Mouse (Mus musculus) heart, embryonic 12.5 days (tissue): ENCODE results near the gene Cenpo. TPM values are rescaled to one million over a fixed set of nuclear protein-coding genes. Genes with fewer than 3 reads are reported as not detected.
A peak's percentile ranks its signal among the peaks of the same experiment; 100 is the strongest.
"Not testable (repeated sequence)": the region's sequence is repeated elsewhere in the genome, so short reads cannot be mapped to it uniquely, and the experiment has no call there.

ENCODE experiments used
- ATAC-seq: fragments of 200-750 bp; cut with Nextera tagmentation; 2 replicates; pipeline ENCODE4 v1.8.0; 2017; ENCODE audit warnings: moderate TSS enrichment, moderate library complexity; ENCODE audit not compliant: insufficient number of reproducible peaks, low FRiP score
- H3K27ac ChIP-seq: fragments of 300-500 bp; sonication (generic); 2 replicates; pipeline ENCODE4 v1.5.1; 2016; ENCODE audit warnings: mild to moderate bottlenecking, moderate library complexity; ENCODE audit not compliant: poor library complexity, severe bottlenecking
- H3K27me3 ChIP-seq: fragments of 300-500 bp; sonication (generic); replicated peaks from 2 replicates; pipeline ENCODE4 v1.6.1; 2016; ENCODE audit warnings: mild to moderate bottlenecking, moderate library complexity
- H3K36me3 ChIP-seq: fragments of 300-500 bp; sonication (generic); 2 replicates; pipeline ENCODE4 v1.6.1; 2016; ENCODE audit warnings: mild to moderate bottlenecking, moderate library complexity
- H3K4me1 ChIP-seq: fragments of 300-500 bp; sonication (generic); replicated peaks from 2 replicates; pipeline ENCODE4 v1.6.1; 2016; ENCODE audit warnings: mild to moderate bottlenecking
- H3K4me2 ChIP-seq: fragments of 300-500 bp; sonication (generic); 2 replicates; pipeline ENCODE4 v1.6.1; 2016; ENCODE audit warnings: mild to moderate bottlenecking, moderate library complexity
- H3K4me3 ChIP-seq: fragments of 300-500 bp; sonication (generic); 2 replicates; pipeline ENCODE4 v1.5.1; 2016; ENCODE audit warnings: mild to moderate bottlenecking
- H3K9ac ChIP-seq: fragments of 300-500 bp; sonication (generic); 2 replicates; pipeline ENCODE4 v1.6.1; 2016; ENCODE audit warnings: mild to moderate bottlenecking, moderate library complexity
- H3K9me3 ChIP-seq: fragments of 300-500 bp; sonication (generic); replicated peaks from 2 replicates; pipeline ENCODE4 v1.6.1; 2016; ENCODE audit warnings: mild to moderate bottlenecking, moderate library complexity
- whole genome bisulfite sequencing: fragments of 180-500 bp; shearing (Covaris S2); methylation state at CpG from one replicate; pipeline ENCODE4 v1.1.7; 2016; 5-methylcytosine and 5-hydroxymethylcytosine counted together
- polyA plus RNA-seq: library from polyadenylated mRNA; unstranded; fragments of >200 nt; fragmentation: Nextera tagmentation; extraction: Ambion mirVana; gene quantifications from 2 replicates; pipeline ENCODE4 v1.2.1, GENCODE M21; 2016

Cenpo gene
- polyA plus RNA-seq: 8.3 and 8.5 TPM in 2 replicates

GRCm38 (mm10) chr12:4233572-4234508, at the start of gene Cenpo, which contains the start of gene Ptrhd1:
Gene Cenpo (minus strand): TSS chr12:4234294.
Gene Ptrhd1 (plus strand): TSS chr12:4234027.
- WGBS: under 1% methylated on average over 50 of the region's 50 CpGs
- peak; percentile 96 for ATAC-seq
- Histone ChIP-seq H3K4me3 (peak within 1 kb of the TSS; percentile 75), H3K27ac (peak within 1 kb of the TSS; percentile 90), H3K9me3 (no peaks in the 10 kb centered on the region), H3K36me3 (peaks cover 42% of the 10 kb centered on the region), H3K4me2 (peak within 1 kb of the TSS; percentile 74), H3K4me1 (peaks cover 9% of the 10 kb centered on the region), H3K27me3 (no peaks in the 10 kb centered on the region), H3K9ac (peak within 1 kb of the TSS; percentile 67)

GRCm38 (mm10) chr12:4279878-4280277, 45.8 kb upstream of the Cenpo start:
- no peak for ATAC-seq
- no peak overlapping the region for H3K4me3 ChIP-seq
- H3K4me2 ChIP-seq: no peak overlapping the region
- 72% methylated on average over 3 of the region's 3 CpGs for WGBS
- H3K9me3 ChIP-seq: no peaks in the 10 kb centered on the region
- H3K36me3 ChIP-seq: peaks cover 6% of the 10 kb centered on the region
- H3K27me3 ChIP-seq: no peaks in the 10 kb centered on the region
- no peak overlapping the region for H3K27ac ChIP-seq
- H3K4me1 ChIP-seq: no peaks in the 10 kb centered on the region
- H3K9ac ChIP-seq: no peak overlapping the region

- Histone ChIP-seq H3K4me1 (no peaks in the 10 kb centered on the region), H3K27me3 (no peaks in the 10 kb centered on the region), H3K4me2 (no peak overlapping the region), H3K9ac (no peak overlapping the region), H3K9me3 (no peaks in the 10 kb centered on the region), H3K36me3 (peaks cover 12% of the 10 kb centered on the region), H3K4me3 (no peak overlapping the region), H3K27ac (no peak overlapping the region)
- no peak for ATAC-seq
- 89% methylated on average over 3 of the region's 3 CpGs for WGBS
Observed at GRCm38 (mm10) chr12:4278978-4279755, 45.1 kb upstream of the Cenpo start.

- H3K4me2 ChIP-seq: no peak overlapping the region
- no peak for ATAC-seq
- H3K9me3 ChIP-seq: peaks cover 7% of the 10 kb centered on the region; the same call in 1 of the 2 replicates
- H3K27ac ChIP-seq: no peak overlapping the region
- H3K4me3 ChIP-seq: no peak overlapping the region
- no peaks in the 10 kb centered on the region for H3K4me1 ChIP-seq
- peaks cover 47% of the 10 kb centered on the region for H3K36me3 ChIP-seq
- no peaks in the 10 kb centered on the region for H3K27me3 ChIP-seq
- no peak overlapping the region for H3K9ac ChIP-seq
- WGBS: 89% methylated on average over 6 of the region's 6 CpGs
Observed at GRCm38 (mm10) chr12:4271078-4271477, 37.0 kb upstream of the Cenpo start.

GRCm38 (mm10) chr12:4267765-4268164, 33.7 kb upstream of the Cenpo start:
- Histone ChIP-seq H3K9ac (no peak overlapping the region), H3K4me1 (no peaks in the 10 kb centered on the region), H3K4me2 (no peak overlapping the region), H3K27ac (no peak overlapping the region), H3K9me3 (peaks cover 7% of the 10 kb centered on the region; the same call in 1 of the 2 replicates), H3K36me3 (peaks cover 46% of the 10 kb centered on the region), H3K27me3 (no peaks in the 10 kb centered on the region), H3K4me3 (no peak overlapping the region)
- WGBS: 89% methylated on average over 4 of the region's 4 CpGs
- ATAC-seq: no peak

GRCm38 (mm10) chr12:4252742-4253655, 18.9 kb upstream of the Cenpo start:
- 80% methylated on average over 16 of the region's 16 CpGs for WGBS
- H3K4me1 ChIP-seq: no peaks in the 10 kb centered on the region
- no peak overlapping the region for H3K4me3 ChIP-seq

GRCm38 (mm10) chr12:4249786-4250185, 15.7 kb upstream of the Cenpo start:
- no peak overlapping the region for H3K27ac ChIP-seq
- no peaks in the 10 kb centered on the region for H3K27me3 ChIP-seq
- no peaks in the 10 kb centered on the region for H3K9me3 ChIP-seq
- WGBS: 87% methylated on average over 6 of the region's 6 CpGs
- no peak overlapping the region for H3K4me3 ChIP-seq
- peaks cover 27% of the 10 kb centered on the region for H3K36me3 ChIP-seq
- no peak for ATAC-seq
- H3K4me1 ChIP-seq: 0 out of 2 replicates have a peak, but pooled peaks cover 4% of the 10 kb centered on the region
- no peak overlapping the region for H3K4me2 ChIP-seq
- no peak overlapping the region for H3K9ac ChIP-seq

More at GRCm38 (mm10) chr12:4252742-4253655, 18.9 kb upstream of the Cenpo start:
- H3K9me3 ChIP-seq: no peaks in the 10 kb centered on the region
- H3K9ac ChIP-seq: no peak overlapping the region
- H3K27ac ChIP-seq: no peak overlapping the region
- no peak overlapping the region for H3K4me2 ChIP-seq
- ATAC-seq: no peak
- H3K27me3 ChIP-seq: no peaks in the 10 kb centered on the region
- peaks cover 26% of the 10 kb centered on the region for H3K36me3 ChIP-seq

GRCm38 (mm10) chr12:4245742-4246141, 11.6 kb upstream of the Cenpo start:
- no peak for ATAC-seq
- Histone ChIP-seq H3K9ac (no peak overlapping the region), H3K4me2 (no peak overlapping the region), H3K27me3 (no peaks in the 10 kb centered on the region), H3K36me3 (peaks cover 5% of the 10 kb centered on the region; the same call in 1 of the 2 replicates), H3K4me1 (peaks cover 8% of the 10 kb centered on the region), H3K4me3 (no peak overlapping the region), H3K27ac (no peak overlapping the region), H3K9me3 (no peaks in the 10 kb centered on the region)
- WGBS: 81% methylated on average over 10 of the region's 10 CpGs

- Histone ChIP-seq H3K36me3 (peaks cover 6% of the 10 kb centered on the region; the same call in 1 of the 2 replicates), H3K4me2 (no peak overlapping the region), H3K4me1 (peaks cover 15% of the 10 kb centered on the region), H3K27ac (no peak overlapping the region), H3K9me3 (no peaks in the 10 kb centered on the region), H3K4me3 (no peak overlapping the region), H3K9ac (no peak overlapping the region), H3K27me3 (no peaks in the 10 kb centered on the region)
- ATAC-seq: no peak
- WGBS: 39% methylated on average over 2 of the region's 2 CpGs
Observed at GRCm38 (mm10) chr12:4243805-4244204, 9.7 kb upstream of the Cenpo start.

GRCm38 (mm10) chr12:4240281-4240680, 6.2 kb upstream of the Cenpo start:
- H3K9ac ChIP-seq, H3K4me3 ChIP-seq, H3K27me3 ChIP-seq, ATAC-seq, H3K9me3 ChIP-seq: not testable (repeated sequence)
- Histone ChIP-seq H3K4me2 (0 out of 2 replicates have a peak overlapping the region, but pooled peaks have one; percentile 4), H3K36me3 (peaks cover 26% of the 10 kb centered on the region), H3K27ac (peak overlapping the region; percentile 27; the same call in 1 of the 2 replicates), H3K4me1 (peaks cover 11% of the 10 kb centered on the region)
- WGBS: 57% methylated on average over 8 of the region's 8 CpGs
